ENCODE assay signal across 8 mouse cellular contexts in genomic region chr8:117626040-117626838, GRCm38 (mm10). TPM values are rescaled to one million over a fixed set of nuclear protein-coding genes. Genes with fewer than 3 reads are reported as not detected.
DNase-seq lines count a peak whose midpoint lies in the region; ATAC-seq and TF ChIP-seq lines count a peak whose summit lies in the region.
"Had no signal": no experiment of that assay in that cellular context is flagged by ENCODE, and none has a peak within 500 bp of the region (broad histone marks: within the 10 kb centered on the region; RNA-seq: fewer than 3 reads in every experiment).

No protein-coding gene starts in this region.

- WGBS in lung, postnatal 0 days: 62% methylated on average over 11 of the region's 14 CpGs

- no peak overlapping the region for H3ac ChIP-seq in C2C12 (ENCODE audit: control insufficient read depth, insufficient read length, low read depth)

- H3K27me3 ChIP-seq in C2C12 (ENCODE audit: control insufficient read depth, insufficient read depth, insufficient read length) (no peaks in the 10 kb centered on the region), MEL (ENCODE audit: control insufficient read depth in 1 of 2, insufficient read depth in 2 of 2, low read length in 2 of 2) (no peaks in the 10 kb centered on the region)
- no peaks in the 10 kb centered on the region for H3K27me3 ChIP-seq in lung, postnatal 0 days (replicated peaks; ENCODE audit: insufficient read depth, low read length)
- H3K27me3 ChIP-seq: limb, embryonic 13.5 days had no signal

- H3K9ac ChIP-seq in MEL (ENCODE audit: control insufficient read depth, low read depth, low read length, poor library complexity, severe bottlenecking): no peak overlapping the region
- no peak overlapping the region for H3K9ac ChIP-seq in lung, postnatal 0 days (replicated peaks; ENCODE audit: low read depth)
- H3K9ac ChIP-seq: limb, embryonic 13.5 days had no signal

- H3K9me3 ChIP-seq in MEL (replicated peaks; ENCODE audit: insufficient read depth, low read length): no peaks in the 10 kb centered on the region
- no peaks in the 10 kb centered on the region for H3K9me3 ChIP-seq in lung, postnatal 0 days (ENCODE audit: low read length)

- H3K79me2 ChIP-seq in C2C12 (ENCODE audit: control insufficient read depth, insufficient read depth) (no peaks in the 10 kb centered on the region), MEL (ENCODE audit: control insufficient read depth, insufficient read depth, low read length, poor library complexity) (no peaks in the 10 kb centered on the region)

- no peak for ATAC-seq in lung, postnatal 0 days

- TF ChIP-seq RAD21 in MEL (IDR thresholded peaks at IDR 0.05; ENCODE audit: low read depth, low read length): peak; percentile 71

- DNase-seq in MEL (ENCODE audit: low read depth, low spot score): peak; percentile 77
- peak; percentile 86 to 87 for DNase-seq in cerebellum, postnatal 10 days
- DNase-seq in frontal cortex, postnatal 25 days (ENCODE audit: low spot score in 2 of 2): peak; percentile 37 to 44
- peak; percentile 62 to 73 for DNase-seq in kidney, postnatal 4 days
- peak; percentile 75 for DNase-seq in lung, postnatal 0 days (ENCODE audit: low spot score)
- DNase-seq in right cerebral cortex, postnatal 10 days (ENCODE audit: low spot score in 2 of 2): peak; percentile 80 to 81

- H3K27ac ChIP-seq in MEL (ENCODE audit: control insufficient read depth, low read depth, low read length): no peak overlapping the region
- H3K27ac ChIP-seq in lung, postnatal 0 days (ENCODE audit: low read length): no peak overlapping the region
- H3K27ac ChIP-seq: limb, embryonic 13.5 days had no signal

- no peaks in the 10 kb centered on the region for H3K4me1 ChIP-seq in MEL (ENCODE audit: control insufficient read depth in 1 of 2, insufficient read depth in 2 of 2, low read length in 2 of 2)
- H3K4me1 ChIP-seq in lung, postnatal 0 days (ENCODE audit: insufficient read depth, low read depth, low read length): no peaks in the 10 kb centered on the region
- H3K4me1 ChIP-seq: limb, embryonic 13.5 days had no signal

- H3K79me3 ChIP-seq in C2C12 (ENCODE audit: low read depth): no peaks in the 10 kb centered on the region

- no peak for TF ChIP-seq POLR2A in MEL (IDR thresholded peaks at IDR 0.05; ENCODE audit: control insufficient read depth in 1 of 2, insufficient read depth in 1 of 2, low read depth in 1 of 2, low read length in 2 of 2, poor library complexity in 1 of 2)

- TF ChIP-seq CTCF in C2C12 (IDR thresholded peaks at IDR 0.05; ENCODE audit: control insufficient read depth, insufficient read depth, insufficient read length) (peak; percentile 18), MEL (IDR thresholded peaks at IDR 0.05 in 2 of 3, conservative IDR thresholded peaks at IDR 0.05 in 1 of 3; ENCODE audit: control insufficient read depth in 1 of 3, insufficient read depth in 1 of 3, low read depth in 2 of 3, low read length in 3 of 3, poor library complexity in 1 of 3, severe bottlenecking in 1 of 3) (peak; percentile 79 to 97 (median 80))
- TF ChIP-seq CTCF in lung, postnatal 0 days (IDR thresholded peaks at IDR 0.05): peak; percentile 80

- H3K4me3 ChIP-seq in C2C12 (ENCODE audit: insufficient read depth, poor library complexity, severe bottlenecking) (no peak overlapping the region), MEL (ENCODE audit: control insufficient read depth in 1 of 2, insufficient read depth in 1 of 2, low read depth in 2 of 2, low read length in 2 of 2) (no peak overlapping the region)
- H3K4me3 ChIP-seq in lung, postnatal 0 days (ENCODE audit: low read depth, low read length): no peak overlapping the region
- H3K4me3 ChIP-seq: limb, embryonic 13.5 days had no signal

- TF ChIP-seq EP300 in MEL (IDR thresholded peaks at IDR 0.05; ENCODE audit: low read depth in 1 of 2, low read length in 2 of 2): no peak
- TF ChIP-seq EP300 in lung, postnatal 0 days (IDR thresholded peaks at IDR 0.05): no peak

- no peak overlapping the region for H3K4me2 ChIP-seq in lung, postnatal 0 days (replicated peaks; ENCODE audit: low read depth, low read length)
- H3K4me2 ChIP-seq: limb, embryonic 13.5 days had no signal

- H3K36me3 ChIP-seq in C2C12 (ENCODE audit: control insufficient read depth, insufficient read depth): no peaks in the 10 kb centered on the region
- H3K36me3 ChIP-seq in MEL (ENCODE audit: control insufficient read depth in 1 of 2, insufficient read depth in 2 of 2, low read length in 2 of 2): no peaks in the 10 kb centered on the region
- no peaks in the 10 kb centered on the region for H3K36me3 ChIP-seq in lung, postnatal 0 days (ENCODE audit: insufficient read depth, low read length)
- H3K36me3 ChIP-seq: limb, embryonic 13.5 days had no signal

TF ChIP-seq in C2C12, 6 proteins besides CTCF, POLR2A, EP300 and RAD21:
- TF ChIP-seq MAX (IDR thresholded peaks at IDR 0.05): no peak
- TF ChIP-seq MYOD1 (IDR thresholded peaks at IDR 0.05; ENCODE audit: control insufficient read depth, insufficient read length, low read depth): no peak
- no peak for TF ChIP-seq MYOG (IDR thresholded peaks at IDR 0.05; ENCODE audit: control insufficient read depth, extremely low read depth, insufficient read length)
- TF ChIP-seq FOSL1 (IDR thresholded peaks at IDR 0.05; ENCODE audit: insufficient read depth, low read length, poor library complexity, severe bottlenecking): no peak
- TF ChIP-seq USF1 (IDR thresholded peaks at IDR 0.05; ENCODE audit: low read depth): no peak
- no peak for TF ChIP-seq CEBPB (IDR thresholded peaks at IDR 0.05; ENCODE audit: low read depth)

TF ChIP-seq in MEL, 35 proteins besides CTCF, POLR2A, EP300 and RAD21:
- TF ChIP-seq ZNF384 (IDR thresholded peaks at IDR 0.05; ENCODE audit: low read depth, low read length) (no peak), GATA1 (IDR thresholded peaks at IDR 0.05; ENCODE audit: low read depth, low read length) (no peak), MAX (IDR thresholded peaks at IDR 0.05; ENCODE audit: low read length) (no peak), ZKSCAN1 (IDR thresholded peaks at IDR 0.05; ENCODE audit: low read depth, low read length) (no peak), RCOR1 (IDR thresholded peaks at IDR 0.05; ENCODE audit: low read depth, low read length) (no peak), POLR2AphosphoS2 (IDR thresholded peaks at IDR 0.05; ENCODE audit: low read length) (no peak), BHLHE40 (IDR thresholded peaks at IDR 0.05; ENCODE audit: borderline replicate concordance, low read depth, low read length) (no peak), SMC3 (IDR thresholded peaks at IDR 0.05; ENCODE audit: low read depth, low read length) (peak; percentile 77), ZC3H11A (IDR thresholded peaks at IDR 0.05; ENCODE audit: low read depth, low read length) (peak; percentile 26), KAT2A (conservative IDR thresholded peaks at IDR 0.05; ENCODE audit: low read depth, low read length) (no peak), TAL1 (IDR thresholded peaks at IDR 0.05; ENCODE audit: low read length) (no peak), HCFC1 (IDR thresholded peaks at IDR 0.05; ENCODE audit: low read depth, low read length) (no peak), MEF2A (IDR thresholded peaks at IDR 0.05; ENCODE audit: extremely low read depth, insufficient replicate concordance, low read depth, low read length, poor library complexity, severe bottlenecking) (no peak)

RNA-seq across cellular contexts. Expression of gene Sdr42e1, which starts 47.2 kb away (rescaled TPM):
- polyA plus RNA-seq in C2C12 (2012; fragmentation: generic; extraction: Trizol) (not detected), MEL (2012; ENCODE audit: insufficient read depth in 1 of 2, insufficient read length in 2 of 2, low read depth in 1 of 2, low replicate concordance in 2 of 2, missing spikeins in 1 of 2) (not detected)
- not detected in 2 replicates for total RNA-seq in MEL (2012; rRNA removed)
- 3.1 and 3.4 TPM in 2 replicates for polyA plus RNA-seq in lung, postnatal 0 days (2015; fragmentation: Nextera tagmentation; extraction: Ambion mirVana)

Comparison
In these comparisons a context has a peak if more than half of its experiments do, and no peak if none do; other contexts are left out.
1. CTCF ChIP-seq: peak in every context shown above with its lines; median percentile 80 in MEL; 80 in lung, postnatal 0 days; 18 in C2C12.